Mouse (Mus musculus) bone marrow macrophage, adult 2 months (primary cell): ENCODE results near the gene C2cd3.
"Not testable (repeated sequence)": the region's sequence is repeated elsewhere in the genome, so short reads cannot be mapped to it uniquely, and the experiment has no call there.

Source experiments
- CTCF ChIP-seq: IDR thresholded peaks from 2 replicates; pipeline ENCODE4 v1.5.1; 2012; ENCODE audit warnings: low read depth, mild to moderate bottlenecking, low read length, moderate library complexity
- POLR2A ChIP-seq: IDR thresholded peaks from 2 replicates; pipeline ENCODE4 v1.6.1; 2012; ENCODE audit warnings: mild to moderate bottlenecking, low read depth, low read length, borderline replicate concordance

GRCm38 (mm10) chr7:100482046-100482445, 110.0 kb downstream of the C2cd3 start:
- not testable (repeated sequence) for TF ChIP-seq CTCF, POLR2A
